Mouse (Mus musculus) kidney, embryonic 15.5 days (tissue): ENCODE data around the gene Acot8. TPM values are rescaled to one million over a fixed set of nuclear protein-coding genes. Genes with fewer than 3 reads are reported as not detected.
"Not testable (repeated sequence)": the region's sequence is repeated elsewhere in the genome, so short reads cannot be mapped to it uniquely, and the experiment has no call there.

Experiments used
- ATAC-seq: fragments of 200-750 bp; cut with Nextera tagmentation; replicated peaks from 2 replicates; pipeline ENCODE4 v1.8.0; 2017; ENCODE audit warnings: moderate TSS enrichment; ENCODE audit not compliant: low FRiP score
- H3K27ac ChIP-seq: fragments of 300-500 bp; sonication (generic); 2 replicates; pipeline ENCODE4 v1.5.1; 2015; ENCODE audit warnings: mild to moderate bottlenecking, inconsistent platforms
- H3K27me3 ChIP-seq: fragments of 300-500 bp; sonication (generic); 2 replicates; pipeline ENCODE4 v1.6.1; 2015; ENCODE audit warnings: inconsistent platforms
- H3K36me3 ChIP-seq: fragments of 300-500 bp; sonication (generic); 2 replicates; pipeline ENCODE4 v1.6.1; 2015; ENCODE audit warnings: inconsistent platforms
- H3K4me1 ChIP-seq: fragments of 300-500 bp; sonication (generic); 2 replicates; pipeline ENCODE4 v1.6.1; 2015; ENCODE audit warnings: inconsistent platforms
- H3K4me2 ChIP-seq: fragments of 300-500 bp; sonication (generic); 2 replicates; pipeline ENCODE4 v1.6.1; 2015; ENCODE audit warnings: moderate library complexity, mild to moderate bottlenecking, inconsistent platforms
- H3K4me3 ChIP-seq: fragments of 300-500 bp; sonication (generic); replicated peaks from 2 replicates; pipeline ENCODE4 v1.5.1; 2015; ENCODE audit warnings: mild to moderate bottlenecking, inconsistent platforms
- H3K9ac ChIP-seq: fragments of 300-500 bp; sonication (generic); 2 replicates; pipeline ENCODE4 v1.6.1; 2015; ENCODE audit warnings: mild to moderate bottlenecking, inconsistent platforms
- H3K9me3 ChIP-seq: fragments of 300-500 bp; sonication (generic); replicated peaks from 2 replicates; pipeline ENCODE4 v1.6.1; 2016; ENCODE audit warnings: inconsistent platforms
- WGBS: fragments of 180-500 bp; shearing (Covaris S2); methylation state at CpG from one replicate; pipeline ENCODE4 v1.1.7; 2015; ENCODE audit warnings: mixed read lengths; 5-methylcytosine and 5-hydroxymethylcytosine counted together
- polyA plus RNA-seq: library from polyadenylated mRNA; unstranded; fragments of >200 nt; fragmentation: Nextera tagmentation; extraction: Ambion mirVana; gene quantifications from 2 replicates; pipeline ENCODE4 v1.2.1, GENCODE M21; 2015

Acot8 gene
- polyA plus RNA-seq, 1 experiment from 2014 or later, result 20.8 TPM

- peaks cover 32% of the 10 kb centered on the region for H3K4me1 ChIP-seq
- H3K4me3 ChIP-seq, result peak overlapping the region; percentile 93
- H3K9ac ChIP-seq, result peak overlapping the region; percentile 70
- peak; percentile 73 for ATAC-seq
- H3K27me3 ChIP-seq, result no peaks in the 10 kb centered on the region
- H3K4me2 ChIP-seq, result peak overlapping the region; percentile 89
- H3K36me3 ChIP-seq, result peaks cover 31% of the 10 kb centered on the region
- 1% methylated on average over 21 of the region's 21 CpGs for WGBS
- H3K9me3 ChIP-seq, result no peaks in the 10 kb centered on the region
- peak overlapping the region; percentile 91 for H3K27ac ChIP-seq
Observed at GRCm38 (mm10) chr2:164805332-164805718, 643 bp upstream of the Acot8 start.

DNA sequence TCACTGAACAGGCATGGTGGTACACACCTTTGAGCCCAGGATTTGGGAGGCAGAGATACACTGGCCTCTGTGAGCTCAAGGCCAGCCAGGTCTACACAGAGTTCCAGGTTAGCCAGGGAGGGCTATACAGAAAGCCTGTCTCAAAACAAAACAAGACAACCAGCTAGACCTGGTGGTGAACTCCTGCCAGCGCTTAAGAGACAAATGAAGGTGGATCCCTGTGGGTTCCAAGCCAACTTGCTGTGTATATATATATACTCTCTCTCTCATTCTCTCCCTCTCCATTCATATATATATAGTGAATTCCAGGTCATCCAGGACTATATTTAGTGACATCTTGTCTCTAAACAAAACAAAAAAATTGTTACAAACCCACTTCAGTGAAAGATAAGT, 765 bp downstream of the Acot8 start:
- H3K27me3 ChIP-seq, result no peaks in the 10 kb centered on the region
- H3K9me3 ChIP-seq, result no peaks in the 10 kb centered on the region
- peak overlapping the region; percentile 79 for H3K9ac ChIP-seq
- peaks cover 32% of the 10 kb centered on the region for H3K4me1 ChIP-seq
- peaks cover 41% of the 10 kb centered on the region for H3K36me3 ChIP-seq
- peak overlapping the region; percentile 91; the same call in 1 of the 2 replicates for H3K27ac ChIP-seq
- peak overlapping the region; percentile 93 for H3K4me3 ChIP-seq
- 55% methylated on average over 1 of the region's 1 CpGs for WGBS
- ATAC-seq, result no peak
- H3K4me2 ChIP-seq, result peak overlapping the region; percentile 69

DNA sequence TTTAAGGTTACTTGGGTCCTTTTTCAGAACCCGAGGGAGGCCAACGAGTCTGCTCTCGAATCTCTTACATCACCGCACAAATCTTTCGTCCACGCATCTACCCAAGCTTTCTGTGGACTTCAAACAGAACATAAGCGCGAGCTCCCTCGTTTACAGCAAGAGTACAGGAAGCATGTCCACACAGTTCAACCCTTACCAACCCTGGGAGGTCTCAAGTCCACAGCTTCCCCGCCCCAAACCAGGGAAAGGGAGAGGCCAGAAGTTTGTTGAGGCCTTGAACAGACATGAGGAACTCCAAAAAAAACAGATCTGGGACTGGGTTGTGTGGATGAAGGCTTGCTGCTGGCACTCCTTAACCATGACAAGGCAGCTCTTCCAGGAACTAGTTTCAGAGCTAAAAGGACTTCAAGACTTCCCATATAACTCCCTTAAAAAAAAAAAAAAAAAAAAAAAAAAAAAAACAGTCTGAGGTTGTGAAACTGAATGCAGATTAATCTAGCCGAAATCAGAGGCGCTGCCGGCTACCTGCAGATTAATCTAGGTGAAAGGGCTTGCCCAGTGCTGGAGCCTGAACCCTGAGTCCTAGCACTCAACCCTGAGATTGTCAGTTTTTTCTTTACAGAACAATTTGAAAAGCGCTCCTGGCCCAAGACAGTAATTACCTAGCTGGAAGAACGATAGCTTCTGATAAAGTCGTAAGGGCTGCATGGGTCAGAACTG, 1.3 kb downstream of the Acot8 start:
- peaks cover 41% of the 10 kb centered on the region for H3K36me3 ChIP-seq
- WGBS, result 87% methylated on average over 16 of the region's 16 CpGs
- no peak for ATAC-seq
- peak overlapping the region; percentile 93 for H3K4me3 ChIP-seq
- H3K27me3 ChIP-seq, result no peaks in the 10 kb centered on the region
- peak overlapping the region; percentile 79 for H3K9ac ChIP-seq
- H3K9me3 ChIP-seq, result no peaks in the 10 kb centered on the region
- H3K4me2 ChIP-seq, result peak overlapping the region; percentile 69
- peaks cover 32% of the 10 kb centered on the region for H3K4me1 ChIP-seq
- no peak overlapping the region for H3K27ac ChIP-seq

DNA sequence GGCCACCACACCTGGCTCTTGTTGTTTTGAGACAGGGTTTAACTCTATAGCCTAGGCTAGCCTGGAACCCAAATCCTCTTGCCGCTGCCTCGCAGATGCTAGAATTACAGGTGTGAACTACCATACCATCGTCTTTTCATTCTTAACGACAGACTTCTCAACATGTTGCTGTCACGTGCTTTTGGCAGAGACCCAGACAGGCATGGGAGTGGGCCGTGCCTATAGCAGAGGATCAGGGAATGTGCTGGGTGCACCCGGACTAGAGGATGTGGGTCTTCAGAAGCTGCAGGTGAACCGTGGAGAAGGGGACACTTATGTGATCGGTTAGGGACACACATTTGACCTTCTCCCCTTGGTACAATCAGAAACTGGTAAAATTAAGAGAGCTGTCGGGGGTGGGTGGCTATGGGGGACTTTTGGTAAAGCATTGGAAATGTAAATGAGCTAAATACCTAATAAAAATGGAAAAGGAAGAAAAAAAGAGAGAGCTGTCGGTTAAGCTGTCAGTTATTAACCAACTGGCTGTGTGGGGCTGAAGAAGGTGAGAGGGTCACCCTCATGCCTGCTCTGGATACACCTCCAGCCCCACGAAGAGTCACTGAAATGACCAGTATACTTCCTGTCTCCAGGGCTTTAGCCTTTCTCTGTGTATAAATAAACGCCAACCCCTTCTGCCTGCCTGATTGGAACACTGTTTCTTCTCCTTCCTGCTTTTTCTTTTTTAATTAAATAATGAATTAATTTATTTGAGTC, 4.3 kb downstream of the Acot8 start:
- no peak overlapping the region for H3K27ac ChIP-seq
- no peak overlapping the region for H3K4me2 ChIP-seq
- H3K9ac ChIP-seq, result no peak overlapping the region
- no peaks in the 10 kb centered on the region for H3K9me3 ChIP-seq
- H3K4me1 ChIP-seq, result peaks cover 20% of the 10 kb centered on the region
- no peaks in the 10 kb centered on the region for H3K27me3 ChIP-seq
- peaks cover 70% of the 10 kb centered on the region for H3K36me3 ChIP-seq
- no peak for ATAC-seq
- no peak overlapping the region for H3K4me3 ChIP-seq
- 85% methylated on average over 13 of the region's 13 CpGs for WGBS

GRCm38 (mm10) chr2:164798554-164798953, 6.1 kb downstream of the Acot8 start:
- WGBS, result 84% methylated on average over 6 of the region's 6 CpGs

GRCm38 (mm10) chr2:164795868-164796267, 8.8 kb downstream of the Acot8 start:
- Histone ChIP-seq H3K9me3 (no peaks in the 10 kb centered on the region), H3K9ac (no peak overlapping the region), H3K4me2 (no peak overlapping the region), H3K27ac (no peak overlapping the region), H3K4me1 (no peaks in the 10 kb centered on the region), H3K36me3 (peaks cover 88% of the 10 kb centered on the region), H3K27me3 (no peaks in the 10 kb centered on the region), H3K4me3 (no peak overlapping the region)
- ATAC-seq, result no peak
- 77% methylated on average over 4 of the region's 4 CpGs for WGBS

More at GRCm38 (mm10) chr2:164798554-164798953, 6.1 kb downstream of the Acot8 start:
- H3K4me1 ChIP-seq, H3K9ac ChIP-seq, H3K27ac ChIP-seq, H3K9me3 ChIP-seq, H3K4me3 ChIP-seq, H3K4me2 ChIP-seq, H3K27me3 ChIP-seq, ATAC-seq: not testable (repeated sequence)
- H3K36me3 ChIP-seq, result peaks cover 82% of the 10 kb centered on the region

GRCm38 (mm10) chr2:164794293-164794692, 10.4 kb downstream of the Acot8 start:
- WGBS, result 35% methylated on average over 5 of the region's 5 CpGs
- Histone ChIP-seq H3K4me2 (no peak overlapping the region), H3K4me3 (no peak overlapping the region), H3K36me3 (peaks cover 90% of the 10 kb centered on the region), H3K4me1 (no peaks in the 10 kb centered on the region), H3K27ac (no peak overlapping the region), H3K9ac (no peak overlapping the region), H3K27me3 (no peaks in the 10 kb centered on the region), H3K9me3 (no peaks in the 10 kb centered on the region)
- ATAC-seq, result peak; percentile 44; the same call in 1 of the 2 replicates

GRCm38 (mm10) chr2:164793772-164794171, 10.9 kb downstream of the Acot8 start:
- WGBS, result 83% methylated on average over 2 of the region's 2 CpGs

DNA sequence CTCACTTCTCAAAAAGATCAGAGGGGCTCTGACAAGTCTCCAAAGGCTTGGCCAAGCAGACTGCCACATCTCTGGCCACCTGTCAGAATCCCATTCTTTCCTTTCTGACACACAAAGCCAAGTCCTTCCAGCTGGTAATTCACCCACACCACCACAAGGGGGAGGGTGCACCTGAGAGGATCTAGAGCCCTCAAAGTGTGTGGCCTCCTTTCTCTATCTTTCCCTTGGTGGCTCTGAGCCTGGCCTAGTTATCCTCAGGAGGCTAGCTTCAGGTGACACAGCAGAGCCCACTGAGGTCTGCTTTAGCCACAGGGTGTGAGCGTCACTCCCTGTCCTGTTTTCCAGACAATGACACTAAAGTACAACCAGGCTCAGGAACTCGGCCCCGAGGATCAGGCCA, 11.4 kb downstream of the Acot8 start:
- WGBS, result 81% methylated on average over 3 of the region's 3 CpGs
- H3K36me3 ChIP-seq, result peaks cover 89% of the 10 kb centered on the region
- no peak overlapping the region for H3K4me2 ChIP-seq
- H3K27me3 ChIP-seq, result no peaks in the 10 kb centered on the region
- H3K4me1 ChIP-seq, result peaks cover 7% of the 10 kb centered on the region; the same call in 1 of the 2 replicates
- H3K9ac ChIP-seq, result no peak overlapping the region
- H3K4me3 ChIP-seq, result no peak overlapping the region
- no peak for ATAC-seq
- H3K27ac ChIP-seq, result no peak overlapping the region
- no peaks in the 10 kb centered on the region for H3K9me3 ChIP-seq

More at GRCm38 (mm10) chr2:164793772-164794171, 10.9 kb downstream of the Acot8 start:
- Histone ChIP-seq H3K9ac (no peak overlapping the region), H3K4me1 (0 out of 2 replicates have a peak, but pooled peaks cover 1% of the 10 kb centered on the region), H3K9me3 (no peaks in the 10 kb centered on the region), H3K4me2 (no peak overlapping the region), H3K27ac (no peak overlapping the region), H3K27me3 (no peaks in the 10 kb centered on the region), H3K36me3 (peaks cover 89% of the 10 kb centered on the region), H3K4me3 (no peak overlapping the region)
- ATAC-seq, result no peak

- H3K4me3 ChIP-seq, result no peak overlapping the region
- peaks cover 84% of the 10 kb centered on the region for H3K36me3 ChIP-seq
- H3K27ac ChIP-seq, result no peak overlapping the region
- no peak overlapping the region for H3K9ac ChIP-seq
- H3K4me2 ChIP-seq, result no peak overlapping the region
- no peaks in the 10 kb centered on the region for H3K9me3 ChIP-seq
- H3K4me1 ChIP-seq, result peaks cover 11% of the 10 kb centered on the region; the same call in 1 of the 2 replicates
- no peaks in the 10 kb centered on the region for H3K27me3 ChIP-seq
- no peak for ATAC-seq
- 91% methylated on average over 12 of the region's 12 CpGs for WGBS
Observed at GRCm38 (mm10) chr2:164792400-164793190, 12.1 kb downstream of the Acot8 start.

GRCm38 (mm10) chr2:164791841-164792261, 12.8 kb downstream of the Acot8 start:
- H3K4me3 ChIP-seq, result no peak overlapping the region
- no peak for ATAC-seq
- no peak overlapping the region for H3K27ac ChIP-seq
- peaks cover 18% of the 10 kb centered on the region for H3K4me1 ChIP-seq
- no peak overlapping the region for H3K9ac ChIP-seq
- peaks cover 76% of the 10 kb centered on the region for H3K36me3 ChIP-seq
- 96% methylated on average over 18 of the region's 18 CpGs for WGBS
- H3K4me2 ChIP-seq, result no peak overlapping the region
- no peaks in the 10 kb centered on the region for H3K9me3 ChIP-seq
- no peaks in the 10 kb centered on the region for H3K27me3 ChIP-seq
